Mouse (Mus musculus) left cerebral cortex, adult 6 months (tissue): ENCODE measurements around the gene Nod2. TPM values are rescaled to one million over a fixed set of nuclear protein-coding genes. Genes with fewer than 3 reads are reported as not detected.

Source experiments
- long read RNA-seq, 2 experiments: library from polyadenylated mRNA; unstranded; transcript quantifications; one replicate each; pipeline ENCODE4 v2.0.0; 2019 to 2020
- polyA plus RNA-seq: library from polyadenylated mRNA; unstranded; fragments of <200 nt; fragmentation: Nextera tagmentation; gene quantifications from 2 replicates; pipeline ENCODE4 v1.2.3, GENCODE M21; 2021

The Nod2 gene
- polyA plus RNA-seq: 0.03 and 0.12 TPM in 2 replicates
- long read RNA-seq, experiment 1: 0 reads
- long read RNA-seq, experiment 2: 0 reads

GRCm38 (mm10) chr8:88646837-88647778 lies at the start of gene Nod2:
TSS of gene Nod2 (plus strand) at chr8:88647315.

GRCm38 (mm10) chr8:88635474-88636397 lies 11.4 kb upstream of the Nod2 start, which contains the start of gene Snx20:
TSS of gene Snx20 (minus strand) at chr8:88636128.

GRCm38 (mm10) chr8:88696721-88697641 lies 49.9 kb downstream of the Nod2 start, which contains the start of gene Cyld:
TSS of gene Cyld (plus strand) at chr8:88697028.

Other genes with a start within 250 kb of the Nod2 start
- 9.1 and 12.8 TPM in 2 replicates for gene Nkd1, start 126.0 kb upstream of the Nod2 start, polyA plus RNA-seq
- gene Snx20, start 11.2 kb upstream of the Nod2 start, polyA plus RNA-seq: 0.27 and 1.4 TPM in 2 replicates
- gene Cyld, start 49.7 kb downstream of the Nod2 start, polyA plus RNA-seq: 21.9 and 23.4 TPM in 2 replicates